Mouse (Mus musculus): ENCODE measurements around the gene Pias1.

DNA sequence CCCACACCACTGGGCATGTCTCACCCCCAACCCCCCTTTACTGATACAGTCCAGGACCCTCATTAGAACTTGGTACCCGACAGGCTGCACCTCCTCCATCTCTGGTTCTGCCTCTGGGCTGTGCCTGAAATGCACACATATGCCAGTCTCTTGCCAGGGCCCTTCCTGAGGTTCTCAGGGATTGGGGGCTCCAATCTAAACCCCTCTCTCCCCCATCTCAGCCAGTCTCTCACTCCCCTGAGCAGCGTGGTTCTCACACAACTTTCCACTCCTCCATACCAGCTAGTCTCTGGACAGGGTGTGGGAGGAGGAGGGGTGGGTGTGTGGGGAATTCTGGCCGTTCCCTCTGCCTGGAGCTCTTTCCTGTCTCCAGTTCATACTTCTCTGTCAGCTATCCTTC, 150.1 kb downstream of the Pias1 start:
- no peak for TF ChIP-seq CTCF (IDR thresholded peaks at IDR 0.05; ENCODE audit: low read depth, low read length)
- no peak for TF ChIP-seq POLR2A (IDR thresholded peaks at IDR 0.05; ENCODE audit: borderline replicate concordance, low read depth, low read length)

All from bone marrow macrophage, adult 2 months (primary cell).